Mouse (Mus musculus): ENCODE results near the gene Olfr38. TPM values are rescaled to one million over a fixed set of nuclear protein-coding genes. Genes with fewer than 3 reads are reported as not detected.

Gene Olfr38
- polyA plus RNA-seq, 1 experiment from 2014 or later: not detected

Other genes with a start within 250 kb of the Olfr38 start
- not detected in 2 replicates for gene Olfr455, start 208.8 kb upstream of the Olfr38 start, polyA plus RNA-seq (2016; fragmentation: Nextera tagmentation; extraction: Ambion mirVana)
- not detected in 2 replicates for gene Tcaf3, start 158.7 kb upstream of the Olfr38 start, polyA plus RNA-seq (2016; fragmentation: Nextera tagmentation; extraction: Ambion mirVana)
- gene Tcaf2, start 111.2 kb upstream of the Olfr38 start, polyA plus RNA-seq (2016; fragmentation: Nextera tagmentation; extraction: Ambion mirVana): 4.6 and 4.9 TPM in 2 replicates
- gene Tcaf1, start 46.3 kb upstream of the Olfr38 start, polyA plus RNA-seq (2016; fragmentation: Nextera tagmentation; extraction: Ambion mirVana): 110 and 130 TPM in 2 replicates
- gene Olfr453, start 17.0 kb upstream of the Olfr38 start, polyA plus RNA-seq (2016; fragmentation: Nextera tagmentation; extraction: Ambion mirVana): not detected in 2 replicates
- gene Olfr452, start 28.7 kb downstream of the Olfr38 start, polyA plus RNA-seq (2016; fragmentation: Nextera tagmentation; extraction: Ambion mirVana): not detected in 2 replicates
- gene Olfr450, start 55.5 kb downstream of the Olfr38 start, polyA plus RNA-seq (2016; fragmentation: Nextera tagmentation; extraction: Ambion mirVana): not detected in 2 replicates
- not detected in 2 replicates for gene Olfr449, start 78.0 kb downstream of the Olfr38 start, polyA plus RNA-seq (2016; fragmentation: Nextera tagmentation; extraction: Ambion mirVana)
- gene Olfr448, start 134.0 kb downstream of the Olfr38 start, polyA plus RNA-seq (2016; fragmentation: Nextera tagmentation; extraction: Ambion mirVana): not detected in 2 replicates
- gene Olfr447, start 152.5 kb downstream of the Olfr38 start, polyA plus RNA-seq (2016; fragmentation: Nextera tagmentation; extraction: Ambion mirVana): not detected in 2 replicates
- gene Olfr446, start 165.0 kb downstream of the Olfr38 start, polyA plus RNA-seq (2016; fragmentation: Nextera tagmentation; extraction: Ambion mirVana): not detected in 2 replicates
- not detected in 2 replicates for gene Olfr444, start 192.7 kb downstream of the Olfr38 start, polyA plus RNA-seq (2016; fragmentation: Nextera tagmentation; extraction: Ambion mirVana)